Mouse (Mus musculus) C2C12 (cell line): ENCODE results near the gene Atp5d.

Source experiments
- CEBPB ChIP-seq: IDR thresholded peaks from one replicate; pipeline ENCODE4 v1.6.1; 2011; ENCODE audit warnings: low read depth, mild to moderate bottlenecking, control low read depth, moderate library complexity
- CTCF ChIP-seq: IDR thresholded peaks from one replicate; pipeline ENCODE4 v1.5.1; 2011; ENCODE audit not compliant: control insufficient read depth, insufficient read depth, insufficient read length
- FOSL1 ChIP-seq: IDR thresholded peaks from one replicate; pipeline ENCODE4 v1.8.0; 2011; ENCODE audit warnings: mild to moderate bottlenecking, low read length; ENCODE audit not compliant: poor library complexity, insufficient read depth, severe bottlenecking
- MAX ChIP-seq: IDR thresholded peaks from one replicate; pipeline ENCODE4 v1.6.1; 2011; ENCODE audit warnings: mild to moderate bottlenecking, control low read depth
- MYOG ChIP-seq: IDR thresholded peaks from one replicate; pipeline ENCODE4 v1.6.1; 2011; ENCODE audit not compliant: control insufficient read depth, insufficient read length; ENCODE audit errors: extremely low read depth
- USF1 ChIP-seq: IDR thresholded peaks from one replicate; pipeline ENCODE4 v1.6.1; 2011; ENCODE audit warnings: low read depth, mild to moderate bottlenecking, control low read depth, moderate library complexity

GRCm38 (mm10) chr10:80168038-80168661 lies 29.7 kb downstream of the Atp5d start:
- TF ChIP-seq MAX, result peak; percentile 80
- TF ChIP-seq CTCF, result no peak
- no peak for TF ChIP-seq MYOG
- TF ChIP-seq FOSL1, result no peak
- no peak for TF ChIP-seq CEBPB
- TF ChIP-seq USF1, result no peak
